Mouse (Mus musculus) E14TG2a.4 (cell line): ENCODE data around the gene Olfr1280.
"Not testable (repeated sequence)": the region's sequence is repeated elsewhere in the genome, so short reads cannot be mapped to it uniquely, and the experiment has no call there.

Experiments
- H3K27me3 ChIP-seq: 2 replicates; pipeline ENCODE4 v1.6.1; 2014; ENCODE audit warnings: low read length, control low read depth; ENCODE audit not compliant: insufficient read depth
- H3K36me3 ChIP-seq: 2 replicates; pipeline ENCODE4 v1.6.1; 2014; ENCODE audit warnings: low read length, control low read depth; ENCODE audit not compliant: insufficient read depth
- H3K4me1 ChIP-seq: replicated peaks from 2 replicates; pipeline ENCODE4 v1.6.1; 2014; ENCODE audit warnings: low read depth, low read length, control low read depth
- H3K4me3 ChIP-seq: replicated peaks from 2 replicates; pipeline ENCODE4 v1.5.1; 2014; ENCODE audit warnings: mild to moderate bottlenecking, low read length
- H3K9me3 ChIP-seq: 2 replicates; pipeline ENCODE4 v1.6.1; 2014; ENCODE audit warnings: low read length, control low read depth
- CTCF ChIP-seq: conservative IDR thresholded peaks from 2 replicates; pipeline ENCODE4 v1.5.1; 2014; ENCODE audit warnings: low read length
- NANOG ChIP-seq: IDR thresholded peaks from 2 replicates; pipeline ENCODE4 v1.6.1; 2014; ENCODE audit warnings: borderline replicate concordance, low read length, mixed read lengths
- POU5F1 ChIP-seq: IDR thresholded peaks from 2 replicates; pipeline ENCODE4 v1.6.1; 2014; ENCODE audit warnings: low read length, borderline replicate concordance

Gene Olfr1280

GRCm38 (mm10) chr2:111313717-111314116, at the start of gene Olfr1280:
Gene Olfr1280 (plus strand): TSS chr2:111314017.
- Histone ChIP-seq H3K4me1 (no peaks in the 10 kb centered on the region), H3K36me3 (no peaks in the 10 kb centered on the region), H3K27me3 (no peaks in the 10 kb centered on the region), H3K4me3 (no peak within 1 kb of the TSS), H3K9me3 (no peaks in the 10 kb centered on the region)
- TF ChIP-seq POU5F1 (no peak), CTCF (no peak), NANOG (no peak)

DNA sequence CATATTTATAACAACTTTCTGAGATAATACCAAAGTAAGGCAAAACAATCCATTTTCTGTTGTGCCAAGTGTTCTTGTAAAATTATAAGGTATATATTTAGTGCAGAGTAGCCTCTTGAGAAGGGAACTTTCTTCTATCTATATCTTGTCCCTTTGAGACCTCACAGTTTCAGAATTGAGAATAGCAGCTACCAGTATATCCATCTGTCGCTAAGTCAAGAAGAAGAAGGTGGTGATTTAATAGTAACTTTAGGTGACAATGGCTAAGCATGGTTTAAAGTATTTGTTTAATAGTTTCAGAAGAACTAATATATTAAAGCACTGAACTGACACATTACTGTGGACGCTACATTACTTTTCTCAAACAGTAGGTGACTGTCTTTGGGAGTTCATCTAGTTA, 39.8 kb upstream of the Olfr1280 start, which contains the start of gene Olfr1277:
Olfr1277 (minus strand) TSS at position 101 of the 400 bp plus-strand sequence.
- Histone ChIP-seq H3K4me3 (no peak within 1 kb of the TSS), H3K27me3 (no peaks in the 10 kb centered on the region), H3K4me1 (no peaks in the 10 kb centered on the region), H3K9me3 (peaks cover 6% of the 10 kb centered on the region), H3K36me3 (no peaks in the 10 kb centered on the region)
- TF ChIP-seq NANOG (no peak), CTCF (no peak), POU5F1 (no peak)

GRCm38 (mm10) chr2:111289836-111290235, 24.0 kb upstream of the Olfr1280 start, which contains the start of gene Olfr1278:
Gene Olfr1278 (plus strand): TSS chr2:111290136.
- H3K9me3 ChIP-seq: no peaks in the 10 kb centered on the region
- no peaks in the 10 kb centered on the region for H3K4me1 ChIP-seq
- no peak within 1 kb of the TSS for H3K4me3 ChIP-seq
- no peaks in the 10 kb centered on the region for H3K36me3 ChIP-seq
- no peaks in the 10 kb centered on the region for H3K27me3 ChIP-seq
- TF ChIP-seq POU5F1 (no peak), NANOG (no peak), CTCF (no peak)

GRCm38 (mm10) chr2:111298541-111298940, 15.3 kb upstream of the Olfr1280 start:
- TF ChIP-seq POU5F1: no peak
- no peak for TF ChIP-seq CTCF
- TF ChIP-seq NANOG: no peak
- Histone ChIP-seq H3K36me3 (no peaks in the 10 kb centered on the region), H3K4me1 (no peaks in the 10 kb centered on the region), H3K27me3 (no peaks in the 10 kb centered on the region), H3K9me3 (no peaks in the 10 kb centered on the region), H3K4me3 (no peak overlapping the region)

- Histone ChIP-seq H3K27me3 (no peaks in the 10 kb centered on the region), H3K4me3 (no peak within 1 kb of the TSS), H3K4me1 (no peaks in the 10 kb centered on the region), H3K9me3 (no peaks in the 10 kb centered on the region), H3K36me3 (no peaks in the 10 kb centered on the region)
- no peak for TF ChIP-seq NANOG
- TF ChIP-seq POU5F1: no peak
- no peak for TF ChIP-seq CTCF
Measured at GRCm38 (mm10) chr2:111300374-111300773, 13.4 kb upstream of the Olfr1280 start, which contains the start of gene Olfr1279. Gene Olfr1279 (plus strand): TSS chr2:111300635.

DNA sequence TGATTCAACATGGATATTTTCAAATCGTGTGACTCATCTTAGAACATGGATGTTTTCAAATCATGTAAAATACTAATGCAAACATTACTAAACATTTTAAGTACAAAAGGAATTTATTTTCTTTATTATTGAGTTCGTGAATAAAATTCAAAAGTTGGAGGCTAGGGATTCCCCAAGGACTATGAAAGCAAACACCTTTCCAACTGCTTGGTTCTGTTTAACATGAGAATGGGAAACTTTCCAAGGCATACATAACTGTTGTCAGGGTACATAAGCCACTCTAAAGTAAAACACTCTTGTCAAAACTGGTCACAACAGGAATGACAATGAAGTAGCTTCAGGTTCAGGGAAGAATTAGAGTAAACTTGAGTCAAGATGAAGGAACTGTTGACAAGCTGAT, 12.4 kb downstream of the Olfr1280 start, which contains the start of gene Olfr1281:
Olfr1281 (plus strand) TSS at position 301 of the 400 bp plus-strand sequence.
- Histone ChIP-seq H3K9me3 (no peaks in the 10 kb centered on the region), H3K4me1 (no peaks in the 10 kb centered on the region), H3K36me3 (no peaks in the 10 kb centered on the region), H3K27me3 (no peaks in the 10 kb centered on the region), H3K4me3 (no peak within 1 kb of the TSS)
- no peak for TF ChIP-seq NANOG
- no peak for TF ChIP-seq POU5F1
- TF ChIP-seq CTCF: no peak

DNA sequence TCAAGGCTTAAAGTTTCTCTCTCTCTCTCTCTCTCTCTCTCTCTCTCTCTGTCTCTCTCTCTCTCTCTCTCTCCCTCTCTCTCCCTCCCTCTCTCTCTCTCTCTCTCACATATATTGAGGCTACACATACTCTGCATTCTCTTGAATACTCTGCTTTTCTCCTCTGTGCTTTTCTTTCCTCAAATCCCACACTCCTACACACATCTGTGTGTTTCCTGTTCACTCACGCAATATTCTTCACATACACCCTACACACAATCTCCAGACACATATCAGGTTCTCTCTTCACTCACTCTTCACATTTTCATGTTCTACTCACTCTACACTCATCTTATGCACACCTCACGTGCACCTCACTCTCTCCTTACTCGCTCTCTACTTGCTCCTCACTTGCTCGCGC, 19.9 kb downstream of the Olfr1280 start:
- H3K36me3 ChIP-seq, H3K27me3 ChIP-seq, H3K4me3 ChIP-seq, H3K4me1 ChIP-seq, H3K9me3 ChIP-seq: not testable (repeated sequence)

DNA sequence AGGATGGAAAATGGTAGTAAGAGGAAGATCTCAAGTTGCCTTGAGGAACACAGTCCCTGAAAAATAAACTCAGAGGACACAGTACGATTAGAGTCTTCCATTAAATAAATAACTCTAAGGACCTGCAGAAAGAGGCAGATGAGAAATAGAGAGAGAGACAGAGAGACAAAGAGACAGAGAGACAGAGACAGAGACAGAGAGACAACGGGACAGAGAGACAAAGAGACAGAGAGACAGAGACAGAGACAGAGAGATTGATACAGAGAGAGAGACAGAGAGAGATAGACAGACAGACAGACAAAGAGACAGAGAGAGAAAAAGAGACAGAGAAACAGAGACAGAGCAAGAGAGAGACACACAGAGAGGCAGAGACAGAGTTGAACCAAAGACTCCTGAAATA, 22.2 kb downstream of the Olfr1280 start, which contains the start of gene Olfr1282:
Olfr1282 (minus strand) TSS at position 101 of the 400 bp plus-strand sequence.
- Histone ChIP-seq H3K4me3 (no peak within 1 kb of the TSS), H3K4me1 (no peaks in the 10 kb centered on the region), H3K27me3 (no peaks in the 10 kb centered on the region), H3K9me3 (no peaks in the 10 kb centered on the region), H3K36me3 (no peaks in the 10 kb centered on the region)
- TF ChIP-seq CTCF: no peak
- no peak for TF ChIP-seq NANOG
- no peak for TF ChIP-seq POU5F1

DNA sequence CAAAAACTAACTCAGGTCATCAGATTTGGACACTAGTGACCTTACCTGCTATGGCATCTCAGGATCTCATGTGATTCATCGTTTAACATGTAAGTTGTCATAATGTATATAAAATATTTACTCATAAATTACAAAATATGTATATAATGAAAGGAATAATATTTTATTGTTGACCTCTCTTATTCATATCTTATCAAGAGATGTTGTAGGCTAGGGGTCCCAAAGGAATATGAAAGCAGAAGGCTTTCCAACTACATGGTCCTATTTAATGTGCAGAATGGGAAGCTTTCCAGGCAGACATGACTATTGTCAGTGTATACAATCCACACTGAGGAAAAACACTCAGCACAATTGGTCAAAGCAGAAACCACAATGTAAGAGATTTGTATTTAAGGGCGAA, 52.7 kb downstream of the Olfr1280 start, which contains the start of gene Olfr1283:
Olfr1283 (plus strand) TSS at position 301 of the 400 bp plus-strand sequence.
- Histone ChIP-seq H3K36me3 (no peaks in the 10 kb centered on the region), H3K9me3 (no peaks in the 10 kb centered on the region), H3K27me3 (no peaks in the 10 kb centered on the region), H3K4me1 (no peaks in the 10 kb centered on the region), H3K4me3 (no peak within 1 kb of the TSS)
- TF ChIP-seq NANOG (no peak), CTCF (no peak), POU5F1 (no peak)
